Mouse (Mus musculus): ENCODE measurements around the gene Dagla.

DNA sequence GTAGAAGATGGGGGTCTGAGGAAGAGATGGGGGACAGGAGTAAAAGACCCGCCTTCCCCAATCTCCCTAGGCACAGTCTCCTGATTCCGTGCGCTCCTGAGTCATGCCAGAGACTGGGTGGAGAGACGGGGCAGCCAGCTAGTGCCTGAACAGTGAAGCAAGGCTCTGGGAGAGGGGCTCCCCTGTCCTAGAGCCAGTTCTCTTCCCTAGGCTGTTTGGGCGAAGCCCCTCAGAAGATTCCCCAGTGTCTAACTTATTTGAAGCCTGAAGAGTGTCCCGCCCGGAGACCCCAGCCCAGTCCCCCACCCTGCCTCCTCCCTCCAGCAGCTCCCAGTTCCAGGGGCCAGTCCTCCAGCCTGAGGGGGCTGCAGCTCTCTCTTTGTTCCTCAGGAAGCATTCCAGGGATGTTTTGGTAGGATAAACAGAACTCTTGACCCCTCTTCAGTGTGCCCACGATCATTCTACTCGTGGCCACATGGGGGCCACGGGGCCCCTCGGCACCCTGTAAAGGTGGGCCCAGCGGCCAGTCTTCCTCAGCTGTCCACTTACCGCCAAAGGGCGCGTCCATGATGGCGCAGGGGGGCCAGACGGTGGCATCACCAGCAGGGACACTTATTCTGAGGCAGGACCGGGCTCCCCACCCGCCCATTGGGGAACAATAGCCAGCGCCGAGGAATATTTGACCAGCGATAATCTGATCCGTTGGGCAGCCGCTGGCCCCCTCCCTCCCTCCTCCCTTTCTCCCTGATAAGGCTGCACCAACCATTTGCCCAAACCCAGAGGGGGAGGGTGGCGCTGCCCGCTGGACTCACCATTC is 79.8 kb downstream of the Dagla start:
- TF ChIP-seq CTCF (IDR thresholded peaks at IDR 0.05; ENCODE audit: low read depth) (no peak), EP300 (IDR thresholded peaks at IDR 0.05; ENCODE audit: low read depth) (no peak)

All from heart, postnatal 0 days (tissue).